Mouse (Mus musculus): Measurements from ENCODE around the gene Hbb-bs.

DNA sequence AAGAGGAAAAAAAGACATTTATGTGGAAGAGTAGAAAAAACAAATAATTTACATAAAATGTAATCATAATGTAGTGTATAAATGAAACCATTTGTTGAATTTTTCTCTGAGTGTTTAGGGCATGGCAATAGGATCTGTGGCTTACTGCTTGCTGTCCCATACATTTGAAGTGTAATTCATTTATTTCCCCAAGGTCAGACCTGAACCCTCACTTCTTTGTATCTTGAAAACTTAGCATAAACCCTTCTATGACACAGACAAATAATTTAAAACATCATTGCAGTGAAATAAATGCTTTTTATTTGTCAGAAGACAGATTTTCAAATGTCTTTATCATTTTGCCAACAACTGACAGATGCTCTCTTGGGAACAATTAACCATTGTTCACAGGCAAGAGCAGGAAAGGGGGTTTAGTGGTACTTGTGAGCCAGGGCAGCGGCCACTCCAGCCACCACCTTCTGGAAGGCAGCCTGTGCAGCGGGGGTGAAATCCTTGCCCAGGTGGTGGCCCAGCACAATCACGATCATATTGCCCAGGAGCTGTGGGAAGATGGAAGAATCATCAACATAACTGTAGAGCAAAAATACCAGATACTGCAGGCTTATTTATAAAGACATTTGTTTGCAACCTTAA, 1.5 kb downstream of the Hbb-bs start:
- TF ChIP-seq POLR2A (IDR thresholded peaks at IDR 0.05; ENCODE audit: control insufficient read depth, low read depth, low read length), result no peak
- no peak for TF ChIP-seq CTCF (IDR thresholded peaks at IDR 0.05; ENCODE audit: control insufficient read depth, insufficient read depth, insufficient replicate concordance, low read depth, low read length)
